Mouse (Mus musculus): ENCODE results near the gene Arid3a. TPM values are rescaled to one million over a fixed set of nuclear protein-coding genes. Genes with fewer than 3 reads are reported as not detected.
"Not testable (repeated sequence)": the region's sequence is repeated elsewhere in the genome, so short reads cannot be mapped to it uniquely, and the experiment has no call there.

Arid3a gene
- 1 to 10 TPM; 5.5 to 8.4 TPM for total RNA-seq (2021)
- long read RNA-seq, partial matches to known transcripts: 0 of 8 reads
- long read RNA-seq, other reads (novel, unspliced or antisense): 8 of 8 reads

GRCm38 (mm10) chr10:79926491-79927323, at the start of gene Arid3a:
Gene Arid3a (plus strand): TSS chr10:79927043.
- peak; percentile 84 to 89 for DNase-seq (ENCODE audit: low spot score in 2 of 2)

DNA sequence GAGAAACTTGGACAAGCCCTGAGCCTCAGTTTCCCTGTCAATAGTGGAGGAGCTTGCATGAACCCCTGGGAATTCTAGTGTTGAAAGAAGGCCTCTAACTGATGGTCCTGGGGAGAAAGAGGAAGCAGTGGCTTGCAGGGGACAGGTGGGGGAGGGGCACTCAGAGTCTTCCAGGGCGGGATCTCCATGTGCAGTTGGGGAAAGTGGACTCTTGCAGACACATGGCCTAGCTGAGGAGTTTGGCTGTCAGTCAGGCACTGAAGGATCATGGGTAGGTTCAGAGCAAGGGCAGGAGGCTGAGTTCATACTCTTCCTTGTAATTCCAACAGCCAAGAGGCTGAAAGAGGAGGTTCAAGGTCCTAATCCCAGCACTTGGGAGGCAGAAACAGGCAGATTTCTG, 49.7 kb upstream of the Arid3a start:
- no peak for DNase-seq (ENCODE audit: low spot score in 2 of 2)

DNA sequence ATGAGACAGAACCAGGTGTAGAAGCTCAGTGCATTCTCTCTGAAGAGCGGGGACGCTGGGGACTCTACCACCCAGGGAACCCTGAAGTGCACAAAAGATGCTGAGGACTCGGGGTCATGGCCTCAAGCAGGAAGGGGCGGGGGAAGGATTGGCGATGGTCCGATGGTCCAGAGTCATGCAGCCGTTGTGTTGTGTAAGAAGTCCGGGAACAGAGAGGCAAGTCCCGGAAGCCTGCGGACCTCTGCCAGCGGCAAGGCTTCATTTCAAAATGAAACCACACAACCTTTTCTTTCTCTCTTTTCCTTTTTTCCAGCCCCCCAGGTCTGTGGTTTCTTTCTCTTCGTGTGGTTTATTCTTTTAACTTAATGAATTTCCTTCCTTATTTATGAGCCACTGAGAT, 49.1 kb upstream of the Arid3a start:
- no peak for DNase-seq (ENCODE audit: low spot score in 2 of 2)

DNA sequence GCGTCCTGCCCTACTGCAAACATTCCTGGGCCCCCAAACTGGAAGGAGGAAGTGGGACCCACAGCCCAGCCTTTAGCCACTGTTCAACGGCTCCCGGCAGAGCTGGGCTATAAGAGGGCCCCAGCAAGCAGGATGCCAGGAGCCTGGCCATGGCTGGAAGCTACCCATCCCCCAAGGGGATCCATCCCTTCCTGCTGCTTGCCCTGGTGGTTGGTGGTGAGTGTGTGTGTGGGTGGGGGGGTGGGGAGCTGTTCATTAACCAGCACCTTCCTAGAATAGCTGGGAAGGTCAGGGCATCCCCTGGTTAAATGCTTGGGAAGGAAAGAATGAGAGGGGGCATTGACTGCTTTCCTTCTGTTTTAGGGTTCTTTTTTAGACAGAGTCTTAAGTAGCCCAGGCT, 47.3 kb upstream of the Arid3a start:
- no peak for DNase-seq (ENCODE audit: low spot score in 2 of 2)

GRCm38 (mm10) chr10:79880721-79881120, 46.1 kb upstream of the Arid3a start:
- no peak for DNase-seq (ENCODE audit: low spot score in 2 of 2)

- DNase-seq (ENCODE audit: low spot score in 2 of 2): no peak
Observed at GRCm38 (mm10) chr10:79881981-79882380, 44.9 kb upstream of the Arid3a start.

DNA sequence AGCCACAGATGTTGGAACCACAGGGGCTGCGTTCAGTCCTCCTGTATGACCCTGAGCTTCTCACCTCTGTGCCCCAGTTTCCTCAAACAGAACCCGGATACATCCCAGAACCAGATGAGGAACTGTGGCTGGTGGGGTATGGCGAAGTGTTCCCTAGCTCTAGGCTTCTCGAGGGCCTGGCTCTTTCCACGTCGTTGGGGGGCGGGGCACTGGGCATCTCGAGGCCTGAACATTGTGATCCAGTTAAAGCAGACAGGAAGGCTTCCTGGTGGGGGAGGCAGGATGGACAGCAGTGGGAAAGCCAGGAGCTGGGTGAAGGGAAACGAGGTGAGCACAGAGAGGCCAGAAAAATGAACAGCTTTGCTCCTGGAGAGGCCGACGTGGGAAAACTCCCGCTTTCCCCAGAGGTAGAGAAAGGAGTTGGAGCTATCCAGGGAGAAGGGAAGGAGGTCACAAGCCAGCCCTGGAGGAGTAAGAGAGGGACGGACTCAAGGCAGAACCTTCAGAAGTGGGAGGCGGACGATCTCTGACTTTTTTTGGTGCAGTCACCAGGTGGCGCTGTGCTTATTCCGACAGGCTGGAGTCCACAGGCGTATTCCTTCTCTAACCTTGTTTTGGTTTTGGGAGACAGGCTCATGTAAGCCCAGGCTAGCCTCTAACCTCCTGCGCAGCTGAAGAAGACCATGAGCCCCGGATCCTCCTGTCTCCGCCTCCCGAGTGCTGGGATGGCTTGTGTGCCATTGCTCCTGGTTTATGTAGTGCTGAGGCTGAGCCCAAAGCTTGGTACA, 43.4 kb upstream of the Arid3a start:
- DNase-seq (ENCODE audit: low spot score in 2 of 2): peak; percentile 82

DNA sequence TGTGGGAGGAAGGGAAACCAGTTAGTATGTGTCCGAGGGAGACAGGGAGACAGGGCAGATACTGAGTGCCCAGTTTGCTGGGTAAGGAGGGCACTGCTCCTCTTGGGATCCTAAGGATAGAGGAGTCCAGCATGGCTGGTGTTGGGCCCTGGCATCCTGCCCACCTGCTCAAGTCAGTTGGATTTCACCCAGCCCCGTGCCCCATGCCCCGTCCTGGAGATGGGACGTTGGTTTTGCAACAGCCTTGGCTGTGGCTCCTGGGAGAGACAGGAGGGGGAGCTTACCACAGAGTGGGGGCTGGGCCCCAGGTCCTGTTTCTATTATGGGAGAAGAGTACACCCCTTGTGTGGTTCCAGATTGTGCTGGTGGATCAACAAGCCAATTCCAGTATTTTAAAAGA, 42.4 kb upstream of the Arid3a start:
- no peak for DNase-seq (ENCODE audit: low spot score in 2 of 2)

- DNase-seq (ENCODE audit: low spot score in 2 of 2): not testable (repeated sequence)
Observed at GRCm38 (mm10) chr10:79884938-79885337, 41.9 kb upstream of the Arid3a start.

GRCm38 (mm10) chr10:79886054-79886453, 40.8 kb upstream of the Arid3a start, which contains the start of gene Elane:
Gene Elane (plus strand): TSS chr10:79886247.
- no peak for DNase-seq (ENCODE audit: low spot score in 2 of 2)

GRCm38 (mm10) chr10:79886611-79887010, 40.2 kb upstream of the Arid3a start:
- no peak for DNase-seq (ENCODE audit: low spot score in 2 of 2)

DNA sequence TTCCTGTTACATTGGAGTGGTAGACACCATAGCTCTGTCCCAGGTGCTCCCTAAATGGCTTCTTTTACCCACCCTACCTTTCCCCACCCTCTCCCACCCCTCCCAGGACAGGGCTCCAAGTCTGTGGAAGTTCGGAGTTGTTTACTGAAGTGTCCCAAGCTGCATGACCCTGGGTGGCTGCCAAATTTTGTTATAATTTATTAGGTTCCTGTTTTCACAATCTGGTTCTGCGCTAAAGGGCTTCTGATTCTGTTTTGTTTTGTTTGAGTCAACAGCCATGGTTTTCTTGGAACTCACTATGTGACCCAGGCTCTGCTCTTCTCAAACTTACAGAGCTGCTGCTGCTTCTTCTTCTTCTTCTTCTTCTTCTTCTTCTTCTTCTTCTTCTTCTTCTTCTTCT, 37.5 kb upstream of the Arid3a start:
- no peak for DNase-seq (ENCODE audit: low spot score in 2 of 2)

DNA sequence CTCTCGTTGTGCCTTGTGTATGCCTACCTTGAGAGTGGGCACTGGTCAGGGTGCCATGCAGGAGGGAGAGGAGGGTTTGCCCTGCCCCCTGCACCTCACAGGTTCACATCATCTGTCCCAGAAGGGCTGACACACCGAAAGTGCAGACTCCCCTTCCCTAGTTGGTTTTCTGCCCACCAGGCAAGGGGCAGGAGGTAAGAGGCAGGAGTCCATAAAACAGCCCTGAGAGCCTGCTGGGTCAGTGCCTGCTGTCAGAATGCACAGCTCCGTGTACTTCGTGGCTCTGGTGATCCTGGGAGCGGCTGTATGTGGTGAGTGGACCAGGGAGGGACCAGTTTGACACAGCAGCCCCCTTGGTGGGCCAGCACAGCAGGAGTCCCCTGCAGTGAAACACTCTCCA, 36.2 kb upstream of the Arid3a start, which contains the start of gene Cfd:
Gene Cfd, plus strand, starts transcription at position 184 of the 400 bp plus-strand sequence.
- DNase-seq (ENCODE audit: low spot score in 2 of 2): no peak

- DNase-seq (ENCODE audit: low spot score in 2 of 2): peak; percentile 78 to 82
Observed at GRCm38 (mm10) chr10:79892451-79893118, 34.3 kb upstream of the Arid3a start.

GRCm38 (mm10) chr10:79896306-79896705, 30.5 kb upstream of the Arid3a start:
- DNase-seq (ENCODE audit: low spot score in 2 of 2): no peak

GRCm38 (mm10) chr10:79896814-79897213, 30.0 kb upstream of the Arid3a start:
- DNase-seq (ENCODE audit: low spot score in 2 of 2): no peak

- DNase-seq (ENCODE audit: low spot score in 2 of 2): no peak
Observed at GRCm38 (mm10) chr10:79897316-79898245, 29.3 kb upstream of the Arid3a start.

GRCm38 (mm10) chr10:79900951-79901410, 25.9 kb upstream of the Arid3a start:
- peak; percentile 57 to 67 for DNase-seq (ENCODE audit: low spot score in 2 of 2)

DNA sequence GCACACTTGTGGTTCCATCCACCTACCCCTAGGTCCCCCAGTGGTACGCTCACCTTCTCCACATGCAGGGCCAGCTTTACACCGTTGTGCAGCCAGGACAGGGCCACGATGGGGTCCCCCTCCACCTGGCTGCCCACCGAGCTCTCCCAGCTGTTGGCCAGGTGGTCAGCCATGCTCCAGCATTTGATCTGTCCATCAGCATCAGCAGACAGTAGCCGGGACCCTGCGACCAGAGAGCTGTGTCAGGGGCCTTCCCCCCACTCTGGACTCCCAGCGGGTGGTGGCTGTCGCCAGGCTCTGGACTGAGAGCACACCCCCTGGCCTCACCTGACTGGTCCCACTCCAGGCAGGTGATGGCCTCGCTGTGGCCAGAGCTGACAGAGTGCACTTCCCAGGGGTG, 20.1 kb upstream of the Arid3a start:
- DNase-seq (ENCODE audit: low spot score in 2 of 2): no peak

GRCm38 (mm10) chr10:79907415-79907814, 19.4 kb upstream of the Arid3a start:
- no peak for DNase-seq (ENCODE audit: low spot score in 2 of 2)
